Mouse (Mus musculus) liver, adult 2 months (tissue): ENCODE data around the gene Fbxo22.

Experiments used
- CTCF ChIP-seq: fragments of 200-500 bp; IDR thresholded peaks from 2 replicates; pipeline ENCODE4 v1.5.1; 2011; ENCODE audit warnings: low read depth, low read length, control low read depth
- POLR2A ChIP-seq: fragments of 200-500 bp; IDR thresholded peaks from 2 replicates; pipeline ENCODE4 v1.6.1; 2011; ENCODE audit warnings: low read length, control low read depth; ENCODE audit not compliant: insufficient read depth; ENCODE audit errors: extremely low read depth

GRCm38 (mm10) chr9:55216078-55216477 is 7.4 kb downstream of the Fbxo22 start:
- TF ChIP-seq CTCF (no peak), POLR2A (no peak)
